Mouse (Mus musculus): ENCODE data around the gene Miga2. TPM values are rescaled to one million over a fixed set of nuclear protein-coding genes. Genes with fewer than 3 reads are reported as not detected.
A peak's percentile ranks its signal among the peaks of the same experiment; 100 is the strongest.
"Not testable (repeated sequence)": the region's sequence is repeated elsewhere in the genome, so short reads cannot be mapped to it uniquely, and the experiment has no call there.

Miga2 gene
- total RNA-seq, 2 experiments from 2014 or later = 4.2 to 11.7 TPM

GRCm38 (mm10) chr2:30417154-30417553, 53.1 kb downstream of the Miga2 start:
- ATAC-seq (replicated peaks; ENCODE audit: poor library complexity) = not testable (repeated sequence)

DNA sequence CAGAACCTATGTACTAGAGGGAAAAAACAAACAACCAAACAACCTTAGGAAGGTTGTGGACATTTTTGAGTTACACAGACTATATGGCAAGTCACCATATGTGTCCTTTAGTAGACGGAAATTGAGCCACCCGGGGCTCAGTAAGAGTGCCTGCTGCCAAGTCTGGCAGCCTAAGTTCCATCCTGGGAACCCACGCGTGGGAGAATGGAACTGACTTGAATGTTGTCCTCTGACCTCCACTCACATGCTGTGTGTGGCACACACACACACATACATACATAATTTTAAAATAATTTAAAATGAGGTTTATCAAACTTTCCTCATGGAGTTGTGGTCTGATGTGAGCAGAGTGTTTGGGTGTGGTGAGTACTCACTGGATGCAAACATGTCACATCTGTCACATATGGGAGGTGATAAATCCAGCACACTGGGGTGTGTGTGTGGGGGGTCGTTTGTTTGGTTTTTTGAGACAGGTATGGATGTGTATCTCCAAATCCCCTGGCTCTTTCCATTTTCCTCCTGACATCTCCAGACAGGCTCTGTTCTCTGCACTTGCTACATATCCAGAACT, 53.6 kb downstream of the Miga2 start:
- ATAC-seq (replicated peaks; ENCODE audit: poor library complexity) = peak; percentile 45

GRCm38 (mm10) chr2:30418259-30418658, 54.2 kb downstream of the Miga2 start:
- ATAC-seq (replicated peaks; ENCODE audit: poor library complexity) = no peak

DNA sequence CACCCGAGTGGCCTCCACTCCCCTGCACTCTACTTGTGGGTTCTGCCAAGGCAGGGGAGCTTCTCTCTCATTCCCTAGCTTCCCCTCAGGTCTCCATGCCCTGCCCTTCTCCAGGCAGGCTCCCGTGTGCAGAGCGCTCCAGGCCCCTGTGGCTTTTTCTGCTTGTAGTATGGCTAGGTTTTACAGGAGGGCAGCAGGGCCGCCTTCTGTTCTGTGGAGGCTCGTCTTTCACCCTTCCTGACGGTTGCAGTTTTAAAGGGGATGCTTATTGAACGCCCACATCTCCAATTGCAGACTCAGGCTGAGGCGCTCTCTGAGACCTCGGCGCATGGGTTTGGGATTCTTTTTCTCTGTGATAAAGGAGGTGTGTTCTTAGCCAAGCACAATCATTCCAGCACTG, 55.1 kb downstream of the Miga2 start:
- ATAC-seq (replicated peaks; ENCODE audit: poor library complexity) = no peak

DNA sequence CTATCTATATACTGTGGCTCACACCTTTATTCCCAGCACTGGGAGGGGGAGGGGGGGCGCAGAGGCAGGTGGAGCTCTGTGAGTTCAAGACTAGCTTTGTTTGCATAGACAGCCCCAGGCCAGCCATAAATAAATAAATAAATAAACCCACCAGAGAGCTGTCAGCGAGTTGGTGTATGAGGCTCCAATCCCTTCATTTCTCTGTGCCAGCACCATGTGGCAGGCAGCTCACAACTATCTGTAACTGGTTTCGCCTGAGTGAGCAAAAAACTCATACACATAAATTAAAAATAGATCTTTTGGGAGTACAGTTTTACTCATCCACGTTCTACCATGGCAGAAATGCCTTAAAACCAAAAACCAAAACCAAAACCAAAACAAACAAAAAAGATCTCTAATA, 57.4 kb downstream of the Miga2 start:
- no peak for ATAC-seq (replicated peaks; ENCODE audit: poor library complexity)

- ATAC-seq (replicated peaks; ENCODE audit: poor library complexity) = peak; percentile 64
Measured at GRCm38 (mm10) chr2:30429156-30429555, 65.1 kb downstream of the Miga2 start.

Other genes with a start within 250 kb of the Miga2 start
- 8.8 and 9.4 TPM in 2 replicates for gene Zer1, start 239.6 kb upstream of the Miga2 start, total RNA-seq (2015)
- gene Zer1, start 239.6 kb upstream of the Miga2 start, total RNA-seq (2017) = 6.9 and 7.9 TPM in 2 replicates
- 28.8 and 29.0 TPM in 2 replicates for gene Tbc1d13, start 230.5 kb upstream of the Miga2 start, total RNA-seq (2015)
- gene Tbc1d13, start 230.5 kb upstream of the Miga2 start, total RNA-seq (2017) = 47.2 and 65.0 TPM in 2 replicates
- gene Endog, start 192.7 kb upstream of the Miga2 start, total RNA-seq (2015) = 10.2 and 12.7 TPM in 2 replicates
- 4.0 and 11.6 TPM in 2 replicates for gene Endog, start 192.7 kb upstream of the Miga2 start, total RNA-seq (2017)
- gene Spout1, start 185.8 kb upstream of the Miga2 start, total RNA-seq (2015) = 21.5 and 28.3 TPM in 2 replicates
- gene Spout1, start 185.8 kb upstream of the Miga2 start, total RNA-seq (2017) = 40.1 and 44.2 TPM in 2 replicates
- 3.0 and 5.5 TPM in 2 replicates for gene Kyat1, start 158.4 kb upstream of the Miga2 start, total RNA-seq (2015)
- gene Kyat1, start 158.4 kb upstream of the Miga2 start, total RNA-seq (2017) = 7.0 and 8.5 TPM in 2 replicates
- gene Lrrc8a, start 126.5 kb upstream of the Miga2 start, total RNA-seq (2015) = 11.7 and 11.9 TPM in 2 replicates
- 7.0 and 7.4 TPM in 2 replicates for gene Lrrc8a, start 126.5 kb upstream of the Miga2 start, total RNA-seq (2017)
- gene Gm28035, start 123.7 kb upstream of the Miga2 start, total RNA-seq (2015) = not detected in 2 replicates
- gene Gm28035, start 123.7 kb upstream of the Miga2 start, total RNA-seq (2017) = 0.07 TPM in 1 of 2 replicates, not detected in the other
- 0.35 and 0.64 TPM in 2 replicates for gene Phyhd1, start 98.0 kb upstream of the Miga2 start, total RNA-seq (2015)
- 0.88 and 2.8 TPM in 2 replicates for gene Phyhd1, start 98.0 kb upstream of the Miga2 start, total RNA-seq (2017)
- not detected in 2 replicates for gene Gm28038, start 83.2 kb upstream of the Miga2 start, total RNA-seq (2015)
- gene Gm28038, start 83.2 kb upstream of the Miga2 start, total RNA-seq (2017) = not detected in 2 replicates
- 5.9 TPM in 2 replicates for gene Dolk, start 77.9 kb upstream of the Miga2 start, total RNA-seq (2015)
- gene Dolk, start 77.9 kb upstream of the Miga2 start, total RNA-seq (2017) = 9.3 and 14.1 TPM in 2 replicates
- 34.3 and 35.8 TPM in 2 replicates for gene Nup188, start 77.8 kb upstream of the Miga2 start, total RNA-seq (2015)
- gene Nup188, start 77.8 kb upstream of the Miga2 start, total RNA-seq (2017) = 21.6 and 21.7 TPM in 2 replicates
- gene Sh3glb2, start 4.9 kb upstream of the Miga2 start, total RNA-seq (2015) = 16.1 and 16.7 TPM in 2 replicates
- 23.4 and 24.8 TPM in 2 replicates for gene Sh3glb2, start 4.9 kb upstream of the Miga2 start, total RNA-seq (2017)
- 4.0 and 8.1 TPM in 2 replicates for gene Dolpp1, start 28.0 kb downstream of the Miga2 start, total RNA-seq (2015)
- gene Dolpp1, start 28.0 kb downstream of the Miga2 start, total RNA-seq (2017) = 16.3 and 26.0 TPM in 2 replicates
- gene Crat, start 51.6 kb downstream of the Miga2 start, total RNA-seq (2015) = 21.2 and 31.7 TPM in 2 replicates
- gene Crat, start 51.6 kb downstream of the Miga2 start, total RNA-seq (2017) = 8.4 and 9.1 TPM in 2 replicates
- gene Ptpa, start 51.8 kb downstream of the Miga2 start, total RNA-seq (2015) = 75.9 and 90.4 TPM in 2 replicates
- 63.0 and 63.3 TPM in 2 replicates for gene Ptpa, start 51.8 kb downstream of the Miga2 start, total RNA-seq (2017)
- 0.07 and 0.12 TPM in 2 replicates for gene Ier5l, start 110.0 kb downstream of the Miga2 start, total RNA-seq (2015)
- gene Ier5l, start 110.0 kb downstream of the Miga2 start, total RNA-seq (2017) = 0.10 and 0.96 TPM in 2 replicates
- gene Cstad, start 230.8 kb downstream of the Miga2 start, total RNA-seq (2015) = 1.3 TPM in 1 of 2 replicates, not detected in the other
- gene Cstad, start 230.8 kb downstream of the Miga2 start, total RNA-seq (2017) = not detected in 2 replicates